ENCODE assay signal across 13 mouse cellular contexts in the genomic region with DNA sequence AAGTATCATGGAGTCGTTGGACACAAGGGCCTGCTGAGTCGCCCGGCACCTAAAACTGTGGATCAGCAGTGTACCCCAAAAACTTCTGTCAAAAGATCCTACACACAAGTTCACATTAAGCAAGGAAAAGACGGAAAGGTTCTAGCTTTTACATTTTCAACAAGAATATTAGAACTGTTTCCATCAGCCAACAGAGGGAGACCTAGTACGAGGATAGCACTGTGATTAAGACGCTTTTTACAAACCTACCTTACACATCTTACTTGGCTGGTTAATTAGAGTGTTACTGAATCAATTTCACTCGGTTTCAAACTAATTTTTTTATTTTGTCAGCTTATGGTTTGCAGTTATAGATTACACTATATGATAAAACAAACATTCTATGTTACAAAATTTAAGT. TPM values are rescaled to one million over a fixed set of nuclear protein-coding genes. Genes with fewer than 3 reads are reported as not detected.
"Had no signal": no experiment of that assay in that cellular context is flagged by ENCODE, and none has a peak within 500 bp of the region (broad histone marks: within the 10 kb centered on the region; RNA-seq: fewer than 3 reads in every experiment).

No protein-coding gene starts in this region.

- H3K4me2 ChIP-seq: limb, embryonic 15.5 days; liver, embryonic 13.5 days; midbrain, embryonic 12.5 days; neural tube, embryonic 15.5 days had no signal

- H3K9me3 ChIP-seq: limb, embryonic 15.5 days; liver, embryonic 13.5 days; midbrain, embryonic 12.5 days; neural tube, embryonic 15.5 days had no signal

- H3K27me3 ChIP-seq: limb, embryonic 15.5 days; liver, embryonic 13.5 days; midbrain, embryonic 12.5 days; neural tube, embryonic 15.5 days had no signal

- H3K9ac ChIP-seq: limb, embryonic 15.5 days; liver, embryonic 13.5 days; midbrain, embryonic 12.5 days; neural tube, embryonic 15.5 days had no signal

- H3K4me3 ChIP-seq: limb, embryonic 15.5 days; liver, embryonic 13.5 days; midbrain, embryonic 12.5 days; myocyte; neural tube, embryonic 15.5 days had no signal

- H3K27ac ChIP-seq: limb, embryonic 15.5 days; liver, embryonic 13.5 days; midbrain, embryonic 12.5 days; neural tube, embryonic 15.5 days had no signal

- H3K4me1 ChIP-seq: liver, embryonic 13.5 days; midbrain, embryonic 12.5 days; neural tube, embryonic 15.5 days had no signal

- DNase-seq: kidney, adult 18-20 months; kidney, postnatal 14 days; layer of hippocampus, adult 9-11 months; layer of hippocampus, postnatal 36 days; liver, embryonic 13.5 days; lung, adult 18-20 months; thymus, adult 18-20 months; thymus, postnatal 14 days had no signal

RNA-seq across cellular contexts. Expression of a gene that starts 47.8 kb away (rescaled TPM):
- polyA plus RNA-seq: large intestine, adult 2 months; myocyte had no signal
